Mouse (Mus musculus) intestine, postnatal 0 days (tissue): ENCODE measurements around the gene B230118H07Rik. TPM values are rescaled to one million over a fixed set of nuclear protein-coding genes. Genes with fewer than 3 reads are reported as not detected.

ENCODE experiments used
- ATAC-seq: fragments of 200-750 bp; cut with Nextera tagmentation; 2 replicates; pipeline ENCODE4 v1.8.0; 2017; ENCODE audit warnings: mild to moderate bottlenecking, moderate TSS enrichment, moderate library complexity
- H3K27ac ChIP-seq: fragments of 300-500 bp; sonication (generic); 2 replicates; pipeline ENCODE4 v1.5.1; 2014; ENCODE audit warnings: mild to moderate bottlenecking, low read depth, low read length, moderate library complexity
- H3K27me3 ChIP-seq: fragments of 300-500 bp; sonication (generic); replicated peaks from 2 replicates; pipeline ENCODE4 v1.6.1; 2014; ENCODE audit warnings: low read length, mixed read lengths; ENCODE audit not compliant: control insufficient read depth, insufficient read depth
- H3K36me3 ChIP-seq: fragments of 300-500 bp; sonication (generic); 2 replicates; pipeline ENCODE4 v1.6.1; 2014; ENCODE audit warnings: mild to moderate bottlenecking, moderate library complexity; ENCODE audit not compliant: control insufficient read depth, insufficient read depth
- H3K4me1 ChIP-seq: fragments of 300-500 bp; sonication (generic); replicated peaks from 2 replicates; pipeline ENCODE4 v1.6.1; 2014; ENCODE audit warnings: antibody characterized with exemption, low read length, mixed read lengths; ENCODE audit not compliant: control insufficient read depth, insufficient read depth
- H3K4me2 ChIP-seq: fragments of 300-500 bp; sonication (generic); replicated peaks from 2 replicates; pipeline ENCODE4 v1.6.1; 2014; ENCODE audit warnings: low read depth, mild to moderate bottlenecking, moderate library complexity
- H3K4me3 ChIP-seq: fragments of 300-500 bp; sonication (generic); 2 replicates; pipeline ENCODE4 v1.5.1; 2014; ENCODE audit warnings: low read depth, low read length
- H3K9ac ChIP-seq: fragments of 300-500 bp; sonication (generic); 2 replicates; pipeline ENCODE4 v1.6.1; 2014; ENCODE audit warnings: mild to moderate bottlenecking, low read depth, low read length
- H3K9me3 ChIP-seq: fragments of 300-500 bp; sonication (generic); 2 replicates; pipeline ENCODE4 v1.6.1; 2016; ENCODE audit warnings: mixed run types; ENCODE audit not compliant: control insufficient read depth
- CTCF ChIP-seq: sonication (generic); IDR thresholded peaks from 2 replicates; pipeline ENCODE4 v1.5.1; 2016; ENCODE audit warnings: low read depth, mild to moderate bottlenecking, control low read depth, antibody characterized with exemption, moderate library complexity
- WGBS: fragments of 180-500 bp; shearing (Covaris S2); extraction: QIAGEN DNeasy Blood & Tissue Kit; methylation state at CpG from one replicate; pipeline ENCODE4 v1.1.7; 2014; 5-methylcytosine and 5-hydroxymethylcytosine counted together
- polyA plus RNA-seq: library from polyadenylated mRNA; unstranded; fragments of >200 nt; fragmentation: Nextera tagmentation; extraction: Ambion mirVana; gene quantifications from 2 replicates; pipeline ENCODE4 v1.2.1, GENCODE M21; 2015

The B230118H07Rik gene
- polyA plus RNA-seq, 1 experiment from 2014 or later, result 33.6 TPM

- WGBS, result 89% methylated on average over 12 of the region's 12 CpGs
- no peak for ATAC-seq
- H3K36me3 ChIP-seq, result peaks cover 42% of the 10 kb centered on the region
- H3K4me1 ChIP-seq, result peaks cover 2% of the 10 kb centered on the region; the same call in 1 of the 2 replicates
- H3K9me3 ChIP-seq, result no peaks in the 10 kb centered on the region
- H3K4me2 ChIP-seq, result no peak overlapping the region
- no peak overlapping the region for H3K27ac ChIP-seq
- no peaks in the 10 kb centered on the region for H3K27me3 ChIP-seq
- TF ChIP-seq CTCF, result no peak
- H3K9ac ChIP-seq, result no peak overlapping the region
- no peak overlapping the region for H3K4me3 ChIP-seq
Observed at GRCm38 (mm10) chr2:101684421-101684820, 35.1 kb upstream of the B230118H07Rik start.

GRCm38 (mm10) chr2:101679164-101679784 is 29.9 kb upstream of the B230118H07Rik start:
- no peaks in the 10 kb centered on the region for H3K9me3 ChIP-seq
- 5% methylated on average over 15 of the region's 15 CpGs for WGBS
- H3K27ac ChIP-seq, result no peak overlapping the region
- no peak for ATAC-seq
- peak overlapping the region; percentile 86 for H3K9ac ChIP-seq
- H3K4me2 ChIP-seq, result peak overlapping the region; percentile 93
- TF ChIP-seq CTCF, result no peak
- H3K4me1 ChIP-seq, result peaks cover 2% of the 10 kb centered on the region; the same call in 1 of the 2 replicates
- no peaks in the 10 kb centered on the region for H3K27me3 ChIP-seq
- H3K36me3 ChIP-seq, result peaks cover 5% of the 10 kb centered on the region
- H3K4me3 ChIP-seq, result peak overlapping the region; percentile 72

- Histone ChIP-seq H3K9me3 (no peaks in the 10 kb centered on the region), H3K4me1 (peaks cover 2% of the 10 kb centered on the region; the same call in 1 of the 2 replicates), H3K27me3 (no peaks in the 10 kb centered on the region), H3K4me3 (peak within 1 kb of the TSS; percentile 72), H3K9ac (peak within 1 kb of the TSS; percentile 86), H3K4me2 (peak within 1 kb of the TSS; percentile 93), H3K36me3 (peaks cover 4% of the 10 kb centered on the region), H3K27ac (no peak within 1 kb of the TSS; the same call in 1 of the 2 replicates)
- TF ChIP-seq CTCF, result peak; percentile 93
- WGBS, result under 1% methylated on average over 64 of the region's 68 CpGs
- ATAC-seq, result peak; percentile 86
Observed at GRCm38 (mm10) chr2:101678236-101679021, 29.1 kb upstream of the B230118H07Rik start, which contains the start of gene Traf6. Gene Traf6, plus strand, starts transcription at chr2:101678429.

- H3K9ac ChIP-seq, result no peak overlapping the region
- 64% methylated on average over 3 of the region's 3 CpGs for WGBS
- no peak for ATAC-seq
- H3K27ac ChIP-seq, result no peak overlapping the region
- H3K4me3 ChIP-seq, result no peak overlapping the region
- TF ChIP-seq CTCF, result no peak
- no peaks in the 10 kb centered on the region for H3K36me3 ChIP-seq
- no peaks in the 10 kb centered on the region for H3K4me1 ChIP-seq
- no peaks in the 10 kb centered on the region for H3K9me3 ChIP-seq
- H3K4me2 ChIP-seq, result no peak overlapping the region
- no peaks in the 10 kb centered on the region for H3K27me3 ChIP-seq
Observed at GRCm38 (mm10) chr2:101673547-101673946, 24.2 kb upstream of the B230118H07Rik start.

- Histone ChIP-seq H3K4me2 (no peak overlapping the region), H3K27ac (no peak overlapping the region), H3K27me3 (no peaks in the 10 kb centered on the region), H3K4me1 (no peaks in the 10 kb centered on the region), H3K4me3 (no peak overlapping the region), H3K9me3 (no peaks in the 10 kb centered on the region), H3K36me3 (no peaks in the 10 kb centered on the region), H3K9ac (no peak overlapping the region)
- no peak for TF ChIP-seq CTCF
- ATAC-seq, result no peak
- 75% methylated on average over 3 of the region's 3 CpGs for WGBS
Observed at GRCm38 (mm10) chr2:101668751-101669150, 19.4 kb upstream of the B230118H07Rik start.

- Histone ChIP-seq H3K4me1 (no peaks in the 10 kb centered on the region; the same call in 1 of the 2 replicates), H3K27ac (no peak overlapping the region), H3K4me3 (no peak overlapping the region), H3K36me3 (no peaks in the 10 kb centered on the region), H3K9me3 (no peaks in the 10 kb centered on the region), H3K27me3 (no peaks in the 10 kb centered on the region), H3K4me2 (no peak overlapping the region), H3K9ac (no peak overlapping the region)
- 89% methylated on average over 3 of the region's 3 CpGs for WGBS
- no peak for TF ChIP-seq CTCF
- ATAC-seq, result no peak
Observed at GRCm38 (mm10) chr2:101665703-101666092, 16.4 kb upstream of the B230118H07Rik start.
